Mouse (Mus musculus) embryo, embryonic 10.5 days (tissue): ENCODE measurements at regions not wholly inside any gene's neighbourhood (a gene's known extent, or its start where the extent isn't known, plus 50 kb on each side); places are given as distances from the start of the nearest gene placed in this dataset.

ENCODE experiments used
- DNase-seq: peaks from one replicate; pipeline ENCODE4 v3.0.0-alpha.2; 2015; ENCODE audit warnings: low spot score

DNA sequence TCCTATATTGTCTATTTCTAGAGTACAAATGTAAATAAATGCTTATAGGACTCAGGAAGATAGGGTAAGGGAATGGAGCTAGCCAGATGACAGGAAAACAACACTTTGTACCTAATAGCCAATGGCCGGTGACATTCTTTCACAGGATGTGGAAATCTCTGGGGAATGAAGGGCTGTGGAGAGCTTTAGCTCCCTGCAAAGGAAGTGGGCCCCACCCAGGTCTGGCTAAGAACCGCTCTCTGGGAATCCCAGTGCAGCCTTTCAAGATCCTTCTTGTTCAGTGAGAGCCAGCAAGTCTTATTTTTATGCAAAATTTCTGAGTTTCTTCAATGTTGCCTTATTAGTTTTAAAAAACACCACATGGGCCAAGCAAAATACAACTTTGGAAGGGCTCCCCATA lies 54.7 kb upstream of the Pappa2 start:
- peak; percentile 24 for DNase-seq

DNA sequence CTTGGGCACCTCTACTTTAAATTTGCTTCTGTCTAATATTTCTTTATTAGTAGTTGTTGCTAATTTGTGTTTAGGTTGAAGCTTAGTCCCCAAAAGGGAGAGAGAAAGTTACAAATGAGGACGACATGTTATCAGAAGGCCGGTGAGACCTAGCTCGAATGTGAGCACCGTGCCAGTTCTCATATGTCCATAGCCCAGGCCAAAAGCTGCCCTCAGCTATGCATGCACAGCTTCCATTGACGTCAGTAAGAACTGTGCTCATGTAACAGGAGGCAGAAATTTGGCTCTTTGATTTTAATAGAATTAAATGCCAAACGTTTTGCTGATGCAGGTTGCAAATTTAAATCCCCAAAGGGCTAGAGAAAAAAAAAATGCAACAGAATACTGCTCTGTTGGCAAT lies 56.1 kb upstream of the Pappa2 start:
- no peak for DNase-seq

DNA sequence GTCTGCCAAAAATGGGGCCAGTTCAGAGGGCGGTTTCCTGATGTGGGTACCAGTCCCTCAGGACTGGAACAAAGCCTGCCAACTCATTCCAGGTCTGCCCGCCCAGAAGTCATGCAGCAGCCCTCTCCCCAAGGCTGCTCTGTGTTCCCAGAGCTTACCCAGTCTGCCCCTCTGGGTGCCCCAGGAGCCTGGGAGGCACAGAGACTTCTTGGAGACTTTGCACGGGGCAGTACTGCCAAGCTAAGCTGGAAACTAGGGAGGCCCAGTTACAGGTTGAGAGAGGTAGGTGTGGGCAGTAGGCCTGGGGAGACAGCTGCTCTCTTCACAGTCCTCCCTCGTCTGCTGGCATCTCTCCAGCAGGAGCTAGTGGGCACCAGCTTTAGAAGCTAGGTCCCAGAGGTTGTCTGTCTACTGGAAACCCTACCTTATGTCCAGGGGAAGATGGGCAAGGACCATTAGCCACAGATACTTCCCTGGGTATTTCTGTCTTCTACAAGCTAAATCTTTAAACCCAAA lies 65.6 kb upstream of the Pappa2 start:
- no peak for DNase-seq

DNA sequence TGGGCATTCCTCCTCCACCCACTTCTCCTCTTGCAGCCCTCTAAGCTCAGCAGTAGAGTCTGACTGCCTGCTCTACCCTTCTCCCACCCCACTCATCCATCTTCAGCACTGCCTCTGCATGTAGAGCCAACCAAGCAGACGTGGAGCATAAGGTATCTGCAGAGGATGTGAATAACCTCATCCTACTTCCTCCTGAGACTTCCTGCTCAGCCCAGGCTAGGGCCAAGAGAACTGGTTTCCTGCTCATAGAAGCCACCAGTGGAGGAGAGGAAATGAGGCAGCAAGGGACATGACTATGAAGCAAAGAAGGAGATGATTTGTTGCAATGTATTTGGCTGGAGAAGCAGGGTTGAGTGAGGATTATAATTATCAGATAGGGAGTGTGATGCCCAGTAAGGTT lies 84.7 kb upstream of the Pappa2 start:
- DNase-seq: no peak

DNA sequence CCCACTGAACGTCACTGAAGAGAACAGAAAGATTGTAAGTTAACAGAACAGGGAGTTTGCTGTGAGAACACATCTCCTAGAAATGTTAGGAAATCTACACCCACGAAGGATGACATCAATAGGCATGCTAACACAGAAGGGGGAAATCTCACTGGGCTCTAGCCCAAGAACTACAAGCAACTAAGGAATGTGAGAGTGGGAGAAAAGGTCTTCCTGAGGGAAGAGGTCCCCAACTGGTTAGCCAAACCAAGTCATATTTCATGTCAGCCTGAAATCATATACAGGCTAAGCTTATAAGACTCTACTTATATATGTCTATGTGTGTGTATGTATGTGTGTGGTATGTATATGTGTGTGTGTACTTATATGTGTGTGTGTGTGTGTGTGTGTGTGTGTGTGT lies 118.9 kb upstream of the Pappa2 start:
- no peak for DNase-seq

DNA sequence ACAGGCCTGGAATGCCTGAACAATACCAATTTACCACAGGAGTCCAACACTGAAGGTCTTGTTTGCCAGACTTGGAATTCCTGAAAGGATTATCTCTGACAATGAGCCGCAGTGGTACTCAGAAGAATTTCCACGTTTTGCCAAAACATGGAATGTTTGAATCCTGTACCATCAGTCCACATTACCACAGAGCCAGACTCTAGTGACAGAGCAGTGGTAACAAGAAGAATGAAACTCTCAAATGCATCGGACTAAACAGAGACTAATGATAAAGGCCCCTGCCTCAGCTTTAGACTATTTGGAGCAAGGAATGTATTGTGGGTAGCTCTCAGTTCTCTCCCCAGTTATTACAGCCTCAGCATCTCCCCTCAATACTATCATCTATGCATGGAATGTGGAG lies 109.9 kb upstream of the Cop1 start:
- DNase-seq: no peak

DNA sequence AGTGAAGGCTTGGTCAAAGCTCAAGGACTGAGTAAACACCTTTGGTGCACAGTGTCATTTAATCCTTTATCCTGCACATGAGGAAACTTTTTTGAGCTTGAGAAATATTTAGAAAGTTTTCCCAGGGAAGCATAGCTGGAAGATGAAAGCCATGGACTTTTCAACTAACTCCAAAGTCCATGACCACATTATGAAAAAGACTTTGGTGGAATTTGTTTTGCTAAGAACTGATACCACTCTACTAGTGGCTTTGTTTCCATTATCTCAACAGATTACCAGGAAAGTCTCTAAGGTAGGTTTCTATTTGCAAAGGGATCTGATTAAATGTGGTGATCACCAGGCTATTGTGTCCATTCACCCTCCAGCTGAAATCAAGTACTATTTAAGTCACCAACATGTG lies 107.2 kb upstream of the Cop1 start:
- DNase-seq: no peak

DNA sequence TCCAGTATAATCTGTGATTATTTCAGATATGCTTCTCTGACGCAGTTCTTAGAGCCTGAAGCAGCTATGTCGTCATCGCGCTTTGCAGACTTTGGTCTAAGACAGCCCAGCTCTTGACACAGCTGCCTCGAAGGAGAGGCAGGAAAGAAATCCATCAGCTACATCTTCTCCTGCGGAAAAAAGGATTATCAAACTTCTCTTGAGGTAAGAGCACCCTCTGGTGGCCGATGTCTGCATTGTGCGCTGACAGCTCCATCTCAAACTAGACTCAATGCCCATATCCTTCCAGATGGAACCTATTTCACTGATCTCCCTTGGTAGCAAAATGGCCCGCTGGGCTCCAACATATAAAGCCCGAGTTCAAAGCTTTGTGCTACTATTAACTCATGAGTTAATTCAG lies 96.8 kb upstream of the Cop1 start:
- peak; percentile 91 for DNase-seq

DNA sequence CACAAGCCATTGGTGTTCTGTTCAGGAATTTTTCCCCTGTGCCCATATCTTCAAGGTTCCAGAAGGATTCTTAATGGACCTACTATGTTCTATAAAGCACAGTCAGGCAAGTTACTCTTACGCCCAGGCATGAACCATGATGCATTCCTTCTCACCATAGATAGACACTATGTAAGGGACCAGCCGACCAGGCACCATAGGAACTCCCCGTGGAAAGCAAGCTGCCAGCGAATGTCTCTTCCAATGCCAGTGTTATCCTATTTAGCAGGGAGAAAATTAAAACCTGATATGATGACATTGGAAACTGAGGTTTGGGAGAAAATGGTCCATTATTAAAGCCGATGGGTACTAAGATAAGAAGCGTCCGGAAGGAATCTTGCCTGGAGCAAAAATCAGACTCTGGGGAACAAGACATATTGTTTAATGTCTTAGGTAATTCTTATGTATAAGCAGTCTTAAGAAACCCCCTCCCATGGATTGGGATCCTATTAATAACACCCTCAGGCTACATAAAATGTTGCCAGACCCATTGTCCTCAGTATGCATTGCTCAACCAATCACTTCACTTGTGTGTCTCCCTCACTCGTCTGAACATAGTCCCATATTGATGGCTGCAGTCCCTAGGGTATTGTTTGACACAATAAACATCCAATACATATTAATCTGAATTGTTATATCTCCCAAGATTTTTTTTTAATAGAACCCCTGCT lies 84.2 kb upstream of the Cop1 start:
- DNase-seq: no peak

DNA sequence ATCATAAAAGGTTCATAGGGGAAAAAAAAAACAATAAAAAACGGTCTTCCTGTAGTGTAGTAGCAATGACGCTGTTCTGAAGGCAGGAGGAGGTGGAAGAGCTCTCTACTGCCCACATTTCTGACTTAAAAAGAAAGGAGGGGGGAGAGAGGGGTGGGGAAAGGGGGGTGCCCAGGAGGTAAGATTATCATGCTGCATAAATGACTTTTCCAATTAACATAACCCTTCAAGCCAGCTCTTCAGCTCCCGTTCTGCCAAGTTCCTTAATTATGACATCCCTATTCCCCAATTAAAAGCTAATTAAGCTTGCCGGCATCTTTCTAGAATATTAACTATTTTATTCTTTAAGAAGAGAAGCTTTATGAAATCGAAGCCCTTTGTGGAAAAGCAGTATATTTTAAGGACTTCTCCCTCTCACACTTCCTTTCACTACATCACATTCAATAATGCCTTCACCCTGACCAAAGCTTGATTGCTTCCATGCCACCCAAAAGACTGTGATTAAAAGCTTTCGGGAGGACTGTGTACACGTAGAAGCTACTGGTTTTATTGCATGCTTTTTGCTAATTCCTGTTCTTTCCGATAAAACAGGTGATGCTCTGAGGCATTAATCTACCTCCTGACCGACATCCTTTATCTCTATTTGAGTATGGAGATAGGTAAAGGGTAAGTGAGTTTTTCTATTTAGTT lies 83.5 kb upstream of the Cop1 start:
- DNase-seq: no peak

DNA sequence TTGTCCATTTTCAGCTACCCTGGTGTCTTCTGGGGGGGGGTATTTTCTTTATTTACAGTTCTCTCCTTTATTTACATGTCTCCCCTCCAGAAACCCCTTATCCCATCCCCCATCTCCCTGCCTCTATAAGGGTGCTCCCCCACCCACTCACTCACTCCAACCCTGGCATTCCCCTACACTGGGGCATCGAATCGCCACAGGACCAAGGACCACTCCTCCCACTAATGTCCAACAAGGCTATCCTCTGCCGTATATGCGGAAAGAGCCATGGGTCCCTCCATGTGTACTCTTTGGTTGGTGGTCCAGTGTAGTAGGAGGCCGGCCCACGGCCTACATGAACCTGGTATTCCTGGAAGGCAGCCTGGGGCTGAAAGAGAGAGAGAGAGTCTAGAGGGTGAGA lies 82.9 kb upstream of the Cop1 start:
- DNase-seq: no peak

DNA sequence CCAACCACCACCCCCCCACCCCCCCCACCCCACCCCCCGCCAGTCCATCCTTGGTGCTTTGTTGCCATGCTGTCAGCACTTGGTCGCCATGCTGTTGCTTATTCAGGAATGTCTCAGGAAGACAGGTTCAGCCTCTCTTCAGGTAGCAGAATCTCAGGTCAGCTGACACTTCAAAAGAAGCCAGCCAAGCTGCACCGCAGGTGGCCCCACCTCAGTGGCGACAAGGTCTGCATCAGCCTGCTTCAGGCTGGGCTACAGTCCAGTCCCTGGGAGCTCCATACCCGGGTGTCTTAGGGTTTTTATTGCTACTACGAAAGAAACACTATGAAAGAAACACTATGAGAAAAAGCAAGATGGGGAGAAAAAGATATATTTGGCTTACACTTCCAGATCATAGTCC lies 82.4 kb upstream of the Cop1 start:
- no peak for DNase-seq

DNA sequence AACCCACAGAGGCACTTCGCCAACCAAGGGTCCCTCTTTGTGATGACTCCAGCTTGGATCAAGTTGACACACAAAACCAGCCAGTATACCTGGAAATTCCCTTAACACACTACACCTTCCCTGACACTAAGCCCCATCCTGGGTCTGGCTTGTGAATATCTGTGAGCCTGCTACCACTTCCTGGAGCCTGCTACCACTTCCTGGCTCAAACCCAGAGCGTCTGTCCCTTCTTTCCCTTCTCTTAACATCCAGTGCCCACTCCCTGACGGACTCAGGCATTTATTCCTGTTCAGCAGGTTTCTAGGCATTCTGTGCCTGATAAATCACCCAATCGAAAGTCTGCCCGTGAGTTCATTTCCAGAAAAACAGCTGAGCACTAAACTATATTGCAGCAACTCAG lies 81.8 kb upstream of the Cop1 start:
- DNase-seq: no peak

DNA sequence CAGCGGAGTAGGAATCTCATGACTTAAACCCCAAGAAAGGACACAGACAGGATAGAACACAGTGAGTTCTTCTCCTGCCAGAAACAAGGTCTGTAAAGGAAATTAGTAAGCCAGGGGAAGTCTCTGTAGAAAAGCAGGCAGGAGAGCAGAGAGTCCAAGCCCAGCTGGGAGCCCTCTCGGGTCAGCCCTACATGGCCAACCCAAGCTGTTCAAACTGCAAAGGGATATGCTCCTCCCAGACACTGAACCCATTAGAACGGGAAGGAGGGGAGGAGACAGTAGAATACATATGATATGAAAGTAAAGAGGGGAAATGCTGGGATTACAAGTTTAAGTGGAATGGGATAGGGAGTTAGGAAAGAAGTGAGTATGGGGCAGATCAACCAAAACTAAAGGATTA lies 75.7 kb upstream of the Cop1 start:
- no peak for DNase-seq

DNA sequence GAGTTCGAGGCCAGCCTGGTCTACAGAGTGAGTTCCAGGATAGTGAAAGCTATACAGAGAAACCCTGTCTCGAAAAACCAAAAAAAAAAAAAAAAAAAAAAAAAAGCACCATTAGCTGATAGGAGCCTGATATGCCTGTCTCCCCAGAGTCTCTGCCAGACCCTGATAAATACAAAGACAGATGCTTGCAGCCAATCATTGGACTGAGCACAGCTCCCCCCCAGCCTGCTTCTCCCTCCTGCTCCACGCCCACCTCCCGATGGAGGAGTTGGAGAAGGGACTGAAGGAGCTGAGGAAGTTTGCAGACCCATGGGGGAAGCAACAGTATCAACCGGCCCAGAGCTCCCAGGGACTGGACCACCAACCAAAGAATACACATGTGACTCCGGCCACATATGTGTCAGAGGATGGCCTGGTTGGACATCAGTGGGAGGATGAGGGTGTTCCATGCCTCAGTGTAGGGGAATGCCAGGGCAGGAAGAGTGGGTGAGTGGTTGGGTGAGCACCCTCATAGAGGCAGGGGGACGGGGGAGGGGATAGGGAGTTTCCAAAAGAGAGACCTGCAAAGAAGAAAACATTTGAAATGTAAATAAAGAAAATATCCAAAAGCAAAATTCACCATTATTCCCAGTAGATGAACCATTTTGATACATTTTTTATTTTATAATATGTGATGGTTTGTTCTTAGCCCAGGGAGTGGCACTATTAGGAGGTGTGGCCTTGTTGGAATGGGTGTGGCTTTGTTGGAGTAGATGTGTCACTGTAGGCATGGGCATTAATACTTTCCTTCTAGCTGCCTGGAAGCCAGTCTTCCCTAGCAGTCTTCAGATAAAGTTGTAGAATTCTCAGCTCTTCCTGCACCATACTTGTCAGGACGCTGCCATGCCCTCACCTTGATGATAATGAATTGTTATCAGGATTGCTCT lies 71.8 kb upstream of the Cop1 start:
- no peak for DNase-seq

DNA sequence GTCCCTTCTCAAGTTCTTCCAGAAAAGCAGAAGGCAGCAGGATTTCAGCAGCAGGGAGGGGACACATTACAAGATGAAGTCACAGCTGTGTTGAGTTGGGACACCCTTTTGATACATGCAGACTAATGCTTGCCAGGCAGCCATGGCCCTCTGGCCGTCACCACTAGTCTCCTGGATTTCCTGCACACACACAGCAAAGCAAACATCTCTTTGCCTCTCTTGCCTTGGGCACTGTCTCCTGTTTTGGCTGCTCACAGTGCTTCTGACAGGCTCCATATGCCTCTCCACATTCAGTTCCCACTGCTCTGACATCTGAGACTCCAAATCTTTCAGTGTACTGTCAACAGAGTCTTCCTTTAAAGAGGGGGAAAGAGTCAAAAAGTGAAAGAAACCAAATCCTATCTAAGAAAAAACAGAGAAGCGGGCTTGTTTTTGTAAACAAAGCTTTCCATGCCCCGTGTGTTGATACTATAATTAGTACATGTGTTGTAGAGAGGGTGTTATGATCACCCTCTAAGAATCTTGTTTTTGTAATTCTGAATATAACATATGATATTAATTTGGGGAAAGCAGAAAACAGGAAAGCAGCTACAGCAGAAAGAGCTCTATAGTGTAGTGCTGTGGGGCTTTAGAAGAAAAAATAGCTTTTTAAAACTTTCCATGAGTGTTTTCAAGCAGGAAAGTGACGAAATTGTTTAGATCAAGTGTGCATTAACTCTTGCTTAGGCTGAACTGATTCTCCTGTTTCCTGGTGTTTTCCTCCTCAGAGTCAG lies 68.8 kb upstream of the Cop1 start:
- peak; percentile 31 for DNase-seq

DNA sequence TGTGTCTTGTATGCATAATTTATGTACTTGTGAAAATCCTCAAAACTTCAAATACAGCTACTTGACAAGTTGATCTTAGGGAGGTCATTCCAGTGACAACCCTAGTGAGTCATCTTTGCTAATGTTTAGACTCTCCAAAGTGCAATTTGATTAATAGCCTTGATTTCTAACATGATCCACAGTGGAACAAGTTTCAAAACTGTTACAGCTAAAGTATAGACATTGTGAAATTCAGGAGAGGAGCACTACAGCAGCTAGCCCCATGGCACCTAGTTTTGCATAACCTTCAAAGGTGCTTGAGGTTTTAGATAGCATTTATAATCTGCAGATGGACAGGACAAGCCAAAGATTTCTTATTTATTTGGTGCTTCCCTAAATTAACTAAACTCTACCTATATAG lies 50.1 kb upstream of the Cop1 start:
- no peak for DNase-seq
